Mouse (Mus musculus): ENCODE measurements around the gene Rsad2.
"Not testable (repeated sequence)": the region's sequence is repeated elsewhere in the genome, so short reads cannot be mapped to it uniquely, and the experiment has no call there.

Gene Rsad2

GRCm38 (mm10) chr12:26446377-26447045 lies 9.7 kb downstream of the Rsad2 start:
- no peak for DNase-seq (ENCODE audit: low spot score)

GRCm38 (mm10) chr12:26444511-26444910 lies 11.7 kb downstream of the Rsad2 start:
- no peak for DNase-seq (ENCODE audit: low spot score)

DNA sequence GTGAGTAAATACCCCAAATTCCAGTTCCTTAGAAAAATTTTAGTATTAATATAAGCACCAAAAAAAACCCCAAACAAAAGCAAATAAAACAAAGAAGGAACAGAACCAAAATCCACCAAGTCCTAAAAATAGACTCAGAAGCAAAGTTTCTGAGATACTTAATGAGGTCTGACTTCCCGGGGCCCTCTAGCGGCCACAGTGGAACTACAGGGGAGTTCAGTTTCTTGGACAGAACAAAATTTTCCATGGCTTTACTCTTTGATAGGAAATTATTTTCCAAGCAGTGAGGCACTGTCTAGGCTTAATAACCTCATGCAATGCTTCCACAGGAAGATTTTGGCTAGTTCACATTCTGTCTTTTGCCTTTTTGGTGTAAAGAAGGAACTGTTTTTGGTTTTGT lies 12.2 kb downstream of the Rsad2 start:
- DNase-seq (ENCODE audit: low spot score) = peak; percentile 51

GRCm38 (mm10) chr12:26439366-26439765 lies 16.9 kb downstream of the Rsad2 start:
- DNase-seq (ENCODE audit: low spot score) = no peak

DNA sequence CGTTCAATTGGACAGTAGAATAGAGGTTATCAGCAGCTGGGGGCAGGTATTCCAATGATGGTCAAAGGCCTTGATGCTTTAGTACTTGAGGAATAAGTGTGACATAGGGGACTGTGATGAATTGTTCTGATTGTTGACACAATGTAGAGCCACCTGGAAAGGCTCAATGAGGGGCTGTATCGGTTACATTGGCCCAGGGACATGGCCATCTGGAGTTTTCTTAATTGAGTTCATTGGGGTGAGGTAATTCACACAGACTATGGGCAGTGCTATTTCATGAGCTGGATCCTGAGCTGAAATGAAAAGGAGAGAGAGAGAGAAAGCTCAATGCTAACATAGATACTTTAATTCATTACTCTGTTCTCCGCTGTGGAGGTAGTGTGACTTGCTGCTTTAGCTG lies 18.3 kb downstream of the Rsad2 start:
- no peak for DNase-seq (ENCODE audit: low spot score)

DNA sequence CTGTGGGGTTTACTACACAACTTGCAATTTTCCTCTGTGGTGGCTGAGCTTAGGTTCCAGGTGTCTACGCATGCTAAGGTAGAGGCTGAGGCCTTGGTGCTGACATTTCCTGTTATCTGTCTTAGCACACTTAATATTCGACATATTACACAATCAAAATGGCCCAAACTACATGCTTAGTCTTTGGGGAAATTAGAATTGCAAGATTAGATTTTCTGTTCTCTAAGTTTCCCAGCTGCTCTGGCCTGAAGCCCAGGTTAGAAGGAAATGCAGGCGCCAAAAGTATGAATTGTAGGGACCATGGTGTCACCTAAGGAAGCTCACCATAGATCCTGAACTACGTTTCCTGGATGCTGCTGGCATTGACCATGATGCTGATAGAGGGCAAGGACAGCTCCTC lies 19.9 kb downstream of the Rsad2 start:
- no peak for DNase-seq (ENCODE audit: low spot score)

- DNase-seq (ENCODE audit: low spot score) = not testable (repeated sequence)
These were observed 27.5 kb downstream of the Rsad2 start for GRCm38 (mm10) chr12:26428771-26429170.

DNA sequence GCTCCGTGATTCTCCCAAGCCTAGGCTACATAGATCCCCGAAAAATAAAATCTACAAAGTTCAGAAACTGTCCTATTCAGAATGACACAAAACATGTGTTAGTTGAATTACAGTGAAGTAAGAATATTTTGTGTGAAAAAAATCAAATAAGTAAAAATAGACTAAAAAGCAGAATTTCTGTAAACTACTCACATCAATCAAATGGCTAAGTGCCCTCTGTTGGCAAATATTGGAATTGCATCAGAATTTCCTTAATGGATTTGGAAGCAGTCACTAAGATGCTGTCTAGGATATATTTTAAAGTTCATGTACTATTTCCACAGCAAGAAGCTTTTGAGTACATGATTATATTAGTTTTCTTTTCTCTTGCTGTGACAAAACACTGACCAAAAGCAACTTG lies 31.4 kb downstream of the Rsad2 start:
- DNase-seq (ENCODE audit: low spot score) = no peak

DNA sequence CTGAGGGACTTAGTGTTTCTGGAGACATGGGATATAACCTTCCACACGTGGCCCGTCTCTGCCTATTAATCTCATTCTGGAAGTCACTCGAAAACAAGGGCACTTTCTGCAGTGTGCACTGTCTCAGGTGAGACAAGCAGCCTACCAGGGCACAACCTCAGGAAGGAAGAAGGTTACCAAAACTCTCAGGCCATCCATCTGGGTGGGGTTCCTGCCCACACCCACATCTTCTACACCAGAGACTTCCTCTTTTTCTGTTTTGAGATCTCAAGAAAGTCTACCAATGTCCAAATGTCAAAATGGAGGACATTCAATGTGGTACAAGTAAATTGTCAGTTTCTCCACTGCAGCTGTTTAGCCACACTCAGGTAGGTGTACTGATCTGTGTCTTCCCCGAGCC lies 37.9 kb downstream of the Rsad2 start:
- no peak for DNase-seq (ENCODE audit: low spot score)

GRCm38 (mm10) chr12:26416636-26417295 lies 39.5 kb downstream of the Rsad2 start:
- DNase-seq (ENCODE audit: low spot score) = no peak

DNA sequence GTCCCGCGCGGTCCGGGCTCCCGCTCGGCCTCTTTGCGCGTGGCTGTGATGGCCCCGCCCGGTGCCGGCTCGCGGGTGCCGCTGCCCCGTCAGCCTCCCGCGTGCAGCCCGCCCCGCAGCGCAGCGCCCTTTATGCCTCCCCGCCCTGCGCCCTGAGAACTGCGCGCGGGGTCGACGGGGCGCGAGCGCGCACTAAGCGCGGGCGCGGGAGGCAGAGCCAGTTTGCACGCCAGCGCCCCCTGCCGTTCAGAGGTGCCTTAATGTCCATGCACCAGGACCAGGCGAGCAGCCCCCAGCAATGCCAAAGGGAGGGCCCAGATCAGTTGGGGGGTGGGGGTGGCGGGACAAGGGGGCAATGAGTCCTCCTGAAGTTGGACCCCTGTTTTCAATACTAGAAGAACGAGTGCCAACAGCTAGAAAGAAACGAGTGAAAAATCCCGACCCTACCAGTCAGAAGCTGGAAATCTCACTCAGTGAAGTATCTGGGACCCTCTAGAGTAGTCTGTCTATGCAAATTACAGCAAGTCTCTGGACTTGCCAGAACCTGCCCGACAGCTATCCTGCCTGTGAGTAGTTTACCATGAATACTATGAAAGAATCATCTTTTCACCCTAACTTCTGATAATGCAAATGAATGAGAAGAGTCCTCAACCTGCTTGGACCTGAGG lies 41.0 kb downstream of the Rsad2 start, which contains the start of gene Rnf144a:
Gene Rnf144a (minus strand): TSS at position 151 of the 668 bp plus-strand sequence.
- peak; percentile 85 for DNase-seq (ENCODE audit: low spot score)

GRCm38 (mm10) chr12:26414451-26415103 lies 41.7 kb downstream of the Rsad2 start:
- peak; percentile 37 for DNase-seq (ENCODE audit: low spot score)

GRCm38 (mm10) chr12:26413961-26414411 lies 42.3 kb downstream of the Rsad2 start:
- no peak for DNase-seq (ENCODE audit: low spot score)

DNA sequence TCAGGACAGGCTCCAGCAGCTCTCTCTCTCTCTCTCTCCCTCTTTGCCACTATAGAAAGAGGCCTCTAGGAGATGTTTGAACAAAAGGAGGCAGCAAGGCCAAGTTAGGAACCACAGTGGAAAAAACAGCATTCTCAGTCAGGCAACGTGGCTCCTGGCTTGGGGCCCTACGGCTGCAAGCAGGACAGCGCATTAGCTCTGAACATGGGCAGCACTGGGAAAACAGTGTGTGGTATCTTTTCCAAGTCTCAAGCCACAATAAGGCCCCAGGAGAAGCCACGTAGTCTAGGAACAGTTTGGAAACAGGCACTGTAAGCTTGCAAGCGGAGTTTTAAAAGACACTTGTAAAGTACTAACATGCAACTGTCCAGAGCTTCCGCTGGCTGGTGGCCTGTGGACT lies 43.5 kb downstream of the Rsad2 start:
- no peak for DNase-seq (ENCODE audit: low spot score)

- DNase-seq (ENCODE audit: low spot score) = no peak
These were observed 44.3 kb downstream of the Rsad2 start for GRCm38 (mm10) chr12:26411841-26412450.

DNA sequence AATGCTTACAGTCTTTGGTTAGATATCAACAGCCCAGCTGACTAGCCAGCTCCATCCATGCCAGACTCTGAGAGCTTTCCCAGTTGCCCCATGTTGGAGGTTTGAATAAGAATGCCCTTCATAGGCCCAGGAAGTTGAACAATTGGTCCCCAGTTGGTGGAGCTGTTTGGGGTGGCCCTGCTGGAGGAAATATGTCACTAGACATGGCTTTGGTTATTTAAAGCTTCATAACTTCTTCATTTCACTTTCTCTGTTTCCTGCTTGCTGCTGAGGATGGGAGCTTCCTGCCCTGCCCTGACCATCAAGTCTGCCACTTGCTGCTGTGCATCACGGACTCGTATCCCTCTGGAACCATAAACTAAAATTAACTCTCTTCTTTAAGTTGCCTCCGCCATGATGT lies 45.8 kb downstream of the Rsad2 start:
- no peak for DNase-seq (ENCODE audit: low spot score)

GRCm38 (mm10) chr12:26408707-26409106 lies 47.5 kb downstream of the Rsad2 start:
- DNase-seq (ENCODE audit: low spot score) = no peak

DNA sequence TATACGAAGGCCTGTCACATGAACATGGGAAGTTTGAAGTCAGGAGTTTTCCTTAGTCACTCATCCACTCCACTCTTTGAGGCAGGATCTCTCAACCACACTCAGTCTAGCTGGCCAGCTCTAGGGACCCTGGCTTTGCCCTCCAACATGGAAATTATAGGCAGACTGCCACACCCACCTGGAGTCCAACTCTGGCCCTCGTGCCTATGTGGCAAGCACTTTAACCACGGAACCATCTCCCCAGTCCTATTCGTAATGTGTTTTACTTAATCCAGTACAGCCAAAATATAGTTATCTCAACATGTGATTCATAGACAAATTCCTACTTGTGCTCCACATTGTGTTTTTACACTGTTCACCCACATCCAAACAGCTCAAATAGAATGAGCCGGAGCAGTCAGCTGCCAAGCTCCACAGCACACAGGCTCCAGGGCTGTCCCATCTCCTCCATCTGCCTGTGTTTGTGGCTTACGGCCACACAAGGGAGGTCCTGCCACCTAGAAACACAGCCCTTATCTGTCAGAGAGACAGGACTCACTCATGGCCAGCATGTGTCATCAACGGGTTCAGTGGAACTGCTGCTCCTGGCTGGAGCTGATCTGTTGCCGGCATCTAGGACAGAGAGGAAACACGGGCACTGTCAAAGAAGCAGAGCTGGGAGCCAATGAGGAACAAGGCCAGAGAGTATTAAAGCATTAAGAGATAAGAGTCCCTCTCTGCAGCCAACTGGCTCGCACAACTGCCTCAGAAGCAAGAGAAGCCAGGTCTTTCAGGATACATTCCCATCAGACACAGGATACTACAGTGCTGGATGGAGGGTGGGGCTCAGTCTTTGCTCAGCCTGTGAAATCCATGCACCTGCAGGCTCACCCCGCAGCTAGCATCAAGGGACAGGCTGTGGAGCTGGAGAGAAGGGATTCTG lies 51.2 kb downstream of the Rsad2 start:
- no peak for DNase-seq (ENCODE audit: low spot score)

GRCm38 (mm10) chr12:26403372-26404125 lies 52.7 kb downstream of the Rsad2 start:
- peak; percentile 29 for DNase-seq (ENCODE audit: low spot score)

All from ovary, postnatal 10 days (tissue).